8 mouse cellular contexts compared by ENCODE assay signal in genomic region chr13:34248941-34249920, GRCm38 (mm10).
A peak's percentile ranks its signal among the peaks of the same experiment; 100 is the strongest.
DNase-seq lines count a peak whose midpoint lies in the region; ATAC-seq lines count a peak whose summit lies in the region.

No protein-coding gene starts in this region.

- H3K4me3 ChIP-seq in heart, embryonic 15.5 days, result no peak overlapping the region
- H3K4me3 ChIP-seq in embryonic facial prominence, embryonic 12.5 days, result no peak overlapping the region
- H3K4me3 ChIP-seq in limb, embryonic 10.5 days, result peak overlapping the region; percentile 17; the same call in 1 of the 2 replicates
- H3K4me3 ChIP-seq in stomach, embryonic 16.5 days (replicated peaks; ENCODE audit: low read length), result no peak overlapping the region

- no peaks in the 10 kb centered on the region for H3K27me3 ChIP-seq in heart, embryonic 15.5 days
- no peaks in the 10 kb centered on the region for H3K27me3 ChIP-seq in embryonic facial prominence, embryonic 12.5 days
- H3K27me3 ChIP-seq in limb, embryonic 10.5 days (ENCODE audit: low read depth, poor library complexity, severe bottlenecking), result no peaks in the 10 kb centered on the region
- H3K27me3 ChIP-seq in stomach, embryonic 16.5 days (ENCODE audit: control insufficient read depth, insufficient read depth, low read length), result no peaks in the 10 kb centered on the region

- H3K4me1 ChIP-seq in heart, embryonic 15.5 days (replicated peaks), result peaks cover 17% of the 10 kb centered on the region
- peaks cover 23% of the 10 kb centered on the region for H3K4me1 ChIP-seq in embryonic facial prominence, embryonic 12.5 days
- H3K4me1 ChIP-seq in limb, embryonic 10.5 days, result peaks cover 22% of the 10 kb centered on the region
- H3K4me1 ChIP-seq in stomach, embryonic 16.5 days (ENCODE audit: control insufficient read depth, insufficient read depth, low read length), result peaks cover 31% of the 10 kb centered on the region

- 59% methylated on average over 15 of the region's 15 CpGs for WGBS in heart, embryonic 15.5 days
- WGBS in embryonic facial prominence, embryonic 12.5 days, result 26% methylated on average over 15 of the region's 15 CpGs
- whole genome bisulfite sequencing in limb, embryonic 10.5 days, result 47% methylated on average over 15 of the region's 15 CpGs
- WGBS in stomach, embryonic 16.5 days, result 61% methylated on average over 15 of the region's 15 CpGs

- H3K27ac ChIP-seq in heart, embryonic 15.5 days, result peak overlapping the region; percentile 38
- peak overlapping the region; percentile 86 for H3K27ac ChIP-seq in embryonic facial prominence, embryonic 12.5 days
- H3K27ac ChIP-seq in limb, embryonic 10.5 days, result peak overlapping the region; percentile 91
- H3K27ac ChIP-seq in stomach, embryonic 16.5 days (ENCODE audit: low read length), result peak overlapping the region; percentile 60

- peak; percentile 7; the same call in 1 of the 2 replicates for ATAC-seq in heart, embryonic 15.5 days (replicated peaks; ENCODE audit: insufficient number of reproducible peaks, insufficient read depth, low FRiP score, low read depth)
- peak; percentile 85 for ATAC-seq in embryonic facial prominence, embryonic 12.5 days (ENCODE audit: insufficient number of reproducible peaks, insufficient read depth, low FRiP score, low TSS enrichment)
- peak; percentile 49; the same call in 1 of the 2 replicates for ATAC-seq in stomach, embryonic 16.5 days (ENCODE audit: insufficient read depth, low FRiP score)

- H3K36me3 ChIP-seq in heart, embryonic 15.5 days, result no peaks in the 10 kb centered on the region
- H3K36me3 ChIP-seq in embryonic facial prominence, embryonic 12.5 days, result no peaks in the 10 kb centered on the region
- H3K36me3 ChIP-seq in limb, embryonic 10.5 days, result no peaks in the 10 kb centered on the region
- H3K36me3 ChIP-seq in stomach, embryonic 16.5 days (ENCODE audit: control insufficient read depth, insufficient read depth, low read length), result no peaks in the 10 kb centered on the region

- no peak overlapping the region for H3K9ac ChIP-seq in heart, embryonic 15.5 days
- H3K9ac ChIP-seq in embryonic facial prominence, embryonic 12.5 days, result no peak overlapping the region
- peak overlapping the region; percentile 33; the same call in 1 of the 2 replicates for H3K9ac ChIP-seq in stomach, embryonic 16.5 days (ENCODE audit: low read length)

- DNase-seq in heart, adult 9 months (ENCODE audit: low spot score in 2 of 2), result no peak
- peak; percentile 68 for DNase-seq in ZHBTc4 (ENCODE audit: low read depth, low spot score)
- DNase-seq in limb, embryonic 10.5 days (ENCODE audit: low spot score), result peak; percentile 53
- DNase-seq in spleen, postnatal 14 days (ENCODE audit: low spot score in 2 of 2), result no peak
- DNase-seq in urinary bladder, postnatal 14 days (ENCODE audit: low spot score), result no peak

- H3K4me2 ChIP-seq in heart, embryonic 15.5 days, result no peak overlapping the region
- H3K4me2 ChIP-seq in embryonic facial prominence, embryonic 12.5 days (replicated peaks), result 0 out of 2 replicates have a peak overlapping the region, but pooled peaks have one; percentile 8
- no peak overlapping the region for H3K4me2 ChIP-seq in stomach, embryonic 16.5 days (ENCODE audit: low read depth, low read length)

- no peaks in the 10 kb centered on the region for H3K9me3 ChIP-seq in heart, embryonic 15.5 days (replicated peaks)
- no peaks in the 10 kb centered on the region for H3K9me3 ChIP-seq in embryonic facial prominence, embryonic 12.5 days
- no peaks in the 10 kb centered on the region for H3K9me3 ChIP-seq in limb, embryonic 10.5 days (replicated peaks)
- H3K9me3 ChIP-seq in stomach, embryonic 16.5 days (replicated peaks; ENCODE audit: control insufficient read depth, low read length), result no peaks in the 10 kb centered on the region

Comparison
In these comparisons a context has a peak if more than half of its experiments do, and no peak if none do; other contexts are left out.
1. ATAC-seq: peak in every context shown above with its lines; median percentile 85 in embryonic facial prominence, embryonic 12.5 days; 49 in stomach, embryonic 16.5 days; 7 in heart, embryonic 15.5 days.
2. H3K27ac ChIP-seq: peak in every context shown above with its lines; median percentile 91 in limb, embryonic 10.5 days; 86 in embryonic facial prominence, embryonic 12.5 days; 60 in stomach, embryonic 16.5 days; 38 in heart, embryonic 15.5 days.
3. DNase-seq: peak in ZHBTc4 (single experiment) and limb, embryonic 10.5 days (single experiment); none in heart, adult 9 months (0 of 2), spleen, postnatal 14 days (0 of 2) and urinary bladder, postnatal 14 days (single experiment).